Mouse (Mus musculus): ENCODE measurements around the gene Spout1.

DNA sequence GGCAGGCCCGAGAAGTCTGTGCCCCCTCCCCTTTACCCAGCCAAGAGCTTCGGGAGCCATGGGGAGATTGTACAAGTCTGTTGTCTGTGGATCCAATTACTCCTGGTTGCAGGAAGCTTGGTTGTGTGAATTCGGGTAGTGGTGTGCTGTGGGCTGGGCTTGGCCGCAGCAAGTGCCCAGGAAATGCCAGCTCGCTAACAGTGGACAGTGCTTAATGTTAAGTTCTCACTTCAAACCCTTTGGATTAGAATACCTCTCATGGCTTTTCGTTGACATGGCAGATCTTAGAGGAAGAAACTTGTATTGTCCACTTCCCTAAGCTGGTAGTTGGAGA lies 43.9 kb downstream of the Spout1 start:
- TF ChIP-seq POLR2A (IDR thresholded peaks at IDR 0.05; ENCODE audit: borderline replicate concordance, extremely low read depth, low read depth, low read length) = no peak
- TF ChIP-seq CTCF (IDR thresholded peaks at IDR 0.05; ENCODE audit: insufficient read depth, low read length) = no peak

All from lung, adult 2 months (tissue).